Mouse (Mus musculus): ENCODE results near the gene Pnrc2. TPM values are rescaled to one million over a fixed set of nuclear protein-coding genes. Genes with fewer than 3 reads are reported as not detected.

Pnrc2 gene
- polyA plus RNA-seq, 1 experiment from 2014 or later = 157 TPM

DNA sequence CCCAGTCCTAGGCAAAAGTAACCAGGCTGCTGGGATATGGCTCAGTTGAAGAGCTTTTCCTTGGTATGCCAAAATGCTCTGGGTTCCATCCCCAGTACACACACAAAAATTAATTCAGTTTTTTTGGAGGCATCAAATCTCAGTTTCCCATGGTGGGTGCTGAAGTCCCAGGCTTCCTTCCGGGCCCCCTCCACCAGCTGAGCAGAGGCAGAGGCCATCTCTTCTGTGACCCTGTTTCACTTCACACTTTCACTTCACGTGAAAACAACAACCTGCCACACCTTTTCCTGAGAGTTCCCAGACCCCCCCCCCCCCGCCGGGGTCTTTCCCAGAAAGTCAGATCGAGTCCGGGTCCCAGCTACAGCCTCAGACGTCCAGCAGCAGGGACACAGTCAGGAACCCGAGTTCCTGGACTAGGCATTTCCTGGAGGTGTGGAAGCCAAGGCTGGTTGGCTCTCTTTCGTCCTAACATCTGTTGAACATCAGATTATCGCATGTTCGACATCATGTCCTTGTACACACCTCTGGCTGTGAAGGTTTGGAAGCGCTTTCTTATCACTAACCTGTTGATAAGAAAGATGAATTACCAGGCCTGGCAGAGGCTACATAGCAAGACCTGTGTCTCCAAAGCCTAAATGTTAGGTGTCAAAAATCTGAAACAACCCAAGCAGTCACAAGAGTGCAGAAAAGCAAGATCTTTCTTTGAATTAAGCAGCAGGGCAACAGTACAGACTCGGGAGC lies 35.8 kb upstream of the Pnrc2 start:
- Histone ChIP-seq H3K36me3 (no peaks in the 10 kb centered on the region), H3K4me2 (replicated peaks) (no peak overlapping the region), H3K4me3 (replicated peaks) (no peak overlapping the region), H3K4me1 (no peaks in the 10 kb centered on the region), H3K9ac (no peak overlapping the region), H3K9me3 (replicated peaks) (no peaks in the 10 kb centered on the region), H3K27me3 (no peaks in the 10 kb centered on the region), H3K27ac (replicated peaks) (no peak overlapping the region)
- 59% methylated on average over 13 of the region's 13 CpGs for WGBS
- no peak for ATAC-seq (ENCODE audit: insufficient number of reproducible peaks, low FRiP score, low TSS enrichment, low read depth)

- Histone ChIP-seq H3K4me1 (no peaks in the 10 kb centered on the region), H3K27me3 (no peaks in the 10 kb centered on the region), H3K27ac (replicated peaks) (no peak overlapping the region), H3K9me3 (replicated peaks) (no peaks in the 10 kb centered on the region), H3K9ac (no peak overlapping the region), H3K36me3 (no peaks in the 10 kb centered on the region), H3K4me3 (replicated peaks) (no peak overlapping the region), H3K4me2 (replicated peaks) (no peak overlapping the region)
- WGBS = 58% methylated on average over 3 of the region's 3 CpGs
- ATAC-seq (ENCODE audit: insufficient number of reproducible peaks, low FRiP score, low TSS enrichment, low read depth) = no peak
Measured at GRCm38 (mm10) chr4:135906633-135907032, 33.0 kb upstream of the Pnrc2 start.

DNA sequence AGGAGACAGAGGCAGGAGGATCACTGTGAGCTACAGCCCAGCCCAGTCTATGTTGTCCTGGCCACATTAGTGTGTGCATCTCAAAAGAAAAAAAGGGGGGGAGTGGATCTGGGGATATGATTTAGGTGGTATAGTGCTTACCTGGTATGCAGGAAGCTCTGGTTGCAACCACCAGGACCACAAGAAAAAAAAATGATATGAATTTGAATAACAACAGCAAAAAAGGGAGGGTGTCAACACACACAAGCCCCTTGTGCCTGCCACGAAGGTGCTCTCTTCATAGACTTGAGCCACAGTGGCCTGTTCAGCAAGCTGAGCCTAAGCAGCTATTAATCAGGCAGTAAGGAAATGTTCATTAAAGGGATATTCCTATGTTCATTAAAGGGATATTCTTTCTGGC lies 31.2 kb upstream of the Pnrc2 start:
- no peak overlapping the region for H3K4me3 ChIP-seq (replicated peaks)
- H3K4me1 ChIP-seq = no peaks in the 10 kb centered on the region
- H3K4me2 ChIP-seq (replicated peaks) = no peak overlapping the region
- WGBS = 53% methylated on average over 1 of the region's 1 CpGs
- no peak for ATAC-seq (ENCODE audit: insufficient number of reproducible peaks, low FRiP score, low TSS enrichment, low read depth)
- no peaks in the 10 kb centered on the region for H3K27me3 ChIP-seq
- H3K9me3 ChIP-seq (replicated peaks) = no peaks in the 10 kb centered on the region
- no peak overlapping the region for H3K9ac ChIP-seq
- H3K36me3 ChIP-seq = no peaks in the 10 kb centered on the region
- no peak overlapping the region for H3K27ac ChIP-seq (replicated peaks)

GRCm38 (mm10) chr4:135902606-135903242 lies 29.1 kb upstream of the Pnrc2 start:
- no peak overlapping the region for H3K4me2 ChIP-seq (replicated peaks)
- WGBS = 90% methylated on average over 4 of the region's 4 CpGs
- H3K4me1 ChIP-seq = no peaks in the 10 kb centered on the region
- no peak overlapping the region for H3K9ac ChIP-seq
- no peaks in the 10 kb centered on the region for H3K9me3 ChIP-seq (replicated peaks)
- no peak overlapping the region for H3K4me3 ChIP-seq (replicated peaks)
- ATAC-seq (ENCODE audit: insufficient number of reproducible peaks, low FRiP score, low TSS enrichment, low read depth) = no peak
- no peak overlapping the region for H3K27ac ChIP-seq (replicated peaks)
- H3K36me3 ChIP-seq = no peaks in the 10 kb centered on the region
- H3K27me3 ChIP-seq = no peaks in the 10 kb centered on the region

GRCm38 (mm10) chr4:135900008-135900407 lies 26.4 kb upstream of the Pnrc2 start:
- H3K27ac ChIP-seq (replicated peaks) = no peak overlapping the region
- H3K4me2 ChIP-seq (replicated peaks) = no peak overlapping the region
- H3K27me3 ChIP-seq = no peaks in the 10 kb centered on the region
- no peak overlapping the region for H3K4me3 ChIP-seq (replicated peaks)
- ATAC-seq (ENCODE audit: insufficient number of reproducible peaks, low FRiP score, low TSS enrichment, low read depth) = no peak
- H3K36me3 ChIP-seq = no peaks in the 10 kb centered on the region
- no peaks in the 10 kb centered on the region for H3K4me1 ChIP-seq
- no peak overlapping the region for H3K9ac ChIP-seq
- 78% methylated on average over 5 of the region's 5 CpGs for WGBS
- no peaks in the 10 kb centered on the region for H3K9me3 ChIP-seq (replicated peaks)

DNA sequence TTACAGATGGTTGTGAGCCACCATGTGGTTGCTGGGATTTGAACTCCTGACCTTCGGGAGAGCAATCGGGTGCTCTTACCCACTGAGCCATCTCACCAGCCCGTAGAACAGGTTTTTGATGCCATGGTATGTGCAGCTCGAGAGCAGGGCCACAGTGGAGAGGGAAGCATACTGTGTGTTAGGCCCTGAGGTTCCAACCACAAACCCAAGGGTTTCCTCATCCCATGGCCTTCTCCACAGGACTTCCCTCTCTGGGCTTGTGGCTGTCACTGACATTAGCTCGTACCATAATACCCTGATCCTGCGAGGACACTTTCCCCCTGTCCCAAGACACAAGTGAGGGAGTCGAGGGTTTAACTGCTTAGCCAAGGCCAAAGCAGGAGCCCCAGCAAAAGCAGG lies 25.4 kb upstream of the Pnrc2 start:
- H3K4me2 ChIP-seq (replicated peaks) = no peak overlapping the region
- H3K9ac ChIP-seq = no peak overlapping the region
- H3K27ac ChIP-seq (replicated peaks) = no peak overlapping the region
- no peaks in the 10 kb centered on the region for H3K27me3 ChIP-seq
- 76% methylated on average over 7 of the region's 7 CpGs for WGBS
- H3K9me3 ChIP-seq (replicated peaks) = no peaks in the 10 kb centered on the region
- H3K36me3 ChIP-seq = no peaks in the 10 kb centered on the region
- no peaks in the 10 kb centered on the region for H3K4me1 ChIP-seq
- ATAC-seq (ENCODE audit: insufficient number of reproducible peaks, low FRiP score, low TSS enrichment, low read depth) = no peak
- no peak overlapping the region for H3K4me3 ChIP-seq (replicated peaks)

GRCm38 (mm10) chr4:135898380-135899049 lies 24.9 kb upstream of the Pnrc2 start:
- Histone ChIP-seq H3K9ac (no peak overlapping the region), H3K27ac (replicated peaks) (no peak overlapping the region), H3K9me3 (replicated peaks) (no peaks in the 10 kb centered on the region), H3K36me3 (no peaks in the 10 kb centered on the region), H3K27me3 (no peaks in the 10 kb centered on the region), H3K4me1 (no peaks in the 10 kb centered on the region), H3K4me2 (replicated peaks) (no peak overlapping the region), H3K4me3 (replicated peaks) (no peak overlapping the region)
- ATAC-seq (ENCODE audit: insufficient number of reproducible peaks, low FRiP score, low TSS enrichment, low read depth) = no peak
- 57% methylated on average over 9 of the region's 9 CpGs for WGBS

DNA sequence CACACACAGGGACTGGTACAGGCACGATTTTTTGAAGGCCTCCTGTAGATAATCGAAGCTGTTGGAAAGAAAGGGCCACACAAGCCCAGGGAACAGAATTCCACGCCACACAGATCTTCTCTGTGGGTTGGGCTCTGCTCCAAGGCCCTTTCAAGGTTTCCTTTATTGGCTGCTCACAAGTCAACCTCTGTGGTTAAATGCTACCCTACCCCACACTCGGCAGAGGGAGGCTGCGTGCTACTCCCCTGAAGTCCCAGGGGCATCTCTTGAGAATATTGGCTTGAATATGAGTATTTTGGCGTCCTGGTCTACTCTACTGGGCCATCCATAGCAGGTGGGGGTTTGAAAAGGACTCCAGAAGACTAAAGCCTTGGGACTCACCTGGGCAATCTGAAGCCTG lies 22.5 kb upstream of the Pnrc2 start:
- Histone ChIP-seq H3K4me3 (replicated peaks) (no peak overlapping the region), H3K36me3 (no peaks in the 10 kb centered on the region), H3K4me1 (no peaks in the 10 kb centered on the region), H3K9ac (no peak overlapping the region), H3K27ac (replicated peaks) (no peak overlapping the region), H3K9me3 (replicated peaks) (no peaks in the 10 kb centered on the region), H3K27me3 (no peaks in the 10 kb centered on the region), H3K4me2 (replicated peaks) (no peak overlapping the region)
- WGBS = 68% methylated on average over 6 of the region's 6 CpGs
- no peak for ATAC-seq (ENCODE audit: insufficient number of reproducible peaks, low FRiP score, low TSS enrichment, low read depth)

DNA sequence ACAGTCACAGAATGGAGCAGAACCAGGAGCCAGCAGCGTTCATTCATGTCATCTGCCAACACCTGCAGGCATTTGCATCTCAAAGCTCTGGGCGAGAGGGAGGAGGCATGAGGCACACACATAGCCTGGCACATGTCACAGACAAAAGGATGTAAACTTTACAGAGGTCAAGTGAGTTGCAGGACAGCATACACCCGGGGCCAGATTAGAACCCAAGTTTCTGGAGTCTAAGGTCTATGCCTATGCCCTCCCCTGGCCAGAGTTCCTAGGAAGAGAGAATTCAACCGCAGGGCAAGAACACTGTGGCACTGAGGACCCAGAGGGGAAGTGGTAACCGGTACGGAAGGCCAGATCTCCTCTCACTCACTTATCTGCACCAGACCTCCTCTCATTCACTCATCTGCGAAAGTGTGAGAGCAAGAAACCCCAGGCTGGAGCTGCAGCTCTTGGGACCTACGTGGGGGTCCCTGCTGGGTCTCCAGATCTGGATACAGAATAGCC lies 21.5 kb upstream of the Pnrc2 start, which contains the start of gene Cnr2:
Cnr2 (plus strand) TSS at position 324 of the 501 bp plus-strand sequence.
- Histone ChIP-seq H3K4me2 (replicated peaks) (no peak within 1 kb of the TSS), H3K9ac (no peak within 1 kb of the TSS), H3K9me3 (replicated peaks) (no peaks in the 10 kb centered on the region), H3K27me3 (no peaks in the 10 kb centered on the region), H3K27ac (replicated peaks) (no peak within 1 kb of the TSS), H3K4me3 (replicated peaks) (no peak within 1 kb of the TSS), H3K4me1 (no peaks in the 10 kb centered on the region), H3K36me3 (no peaks in the 10 kb centered on the region)
- 60% methylated on average over 8 of the region's 8 CpGs for WGBS
- no peak for ATAC-seq (ENCODE audit: insufficient number of reproducible peaks, low FRiP score, low TSS enrichment, low read depth)

GRCm38 (mm10) chr4:135892884-135893283 lies 19.2 kb upstream of the Pnrc2 start:
- Histone ChIP-seq H3K27me3 (no peaks in the 10 kb centered on the region), H3K9me3 (replicated peaks) (no peaks in the 10 kb centered on the region), H3K4me2 (replicated peaks) (no peak overlapping the region), H3K36me3 (no peaks in the 10 kb centered on the region), H3K9ac (no peak overlapping the region), H3K4me1 (no peaks in the 10 kb centered on the region), H3K27ac (replicated peaks) (no peak overlapping the region), H3K4me3 (replicated peaks) (no peak overlapping the region)
- no peak for ATAC-seq (ENCODE audit: insufficient number of reproducible peaks, low FRiP score, low TSS enrichment, low read depth)
- 63% methylated on average over 4 of the region's 4 CpGs for WGBS

DNA sequence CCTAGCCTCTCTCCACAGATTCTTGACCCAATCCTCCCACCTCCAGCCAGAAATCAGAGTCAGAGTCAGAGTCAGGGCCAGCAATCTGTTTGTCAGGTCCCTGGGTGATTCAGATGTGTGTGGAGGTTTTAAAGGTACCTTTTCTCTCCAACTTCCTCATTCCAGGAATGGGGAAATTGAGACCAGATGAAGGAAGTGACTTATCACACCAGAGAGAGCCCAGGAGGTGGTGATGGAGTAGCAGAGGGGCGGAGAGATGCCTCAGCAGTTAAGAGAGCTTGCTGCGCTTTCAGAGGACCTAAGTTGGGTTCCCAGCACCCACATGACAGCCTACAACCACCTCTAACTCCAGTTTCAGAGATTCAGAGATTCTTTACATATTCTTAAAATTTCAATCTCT lies 17.9 kb upstream of the Pnrc2 start:
- 79% methylated on average over 2 of the region's 2 CpGs for WGBS
- H3K27ac ChIP-seq (replicated peaks) = no peak overlapping the region
- H3K9me3 ChIP-seq (replicated peaks) = no peaks in the 10 kb centered on the region
- no peaks in the 10 kb centered on the region for H3K4me1 ChIP-seq
- H3K27me3 ChIP-seq = no peaks in the 10 kb centered on the region
- no peak for ATAC-seq (ENCODE audit: insufficient number of reproducible peaks, low FRiP score, low TSS enrichment, low read depth)
- no peak overlapping the region for H3K4me2 ChIP-seq (replicated peaks)
- H3K9ac ChIP-seq = no peak overlapping the region
- no peaks in the 10 kb centered on the region for H3K36me3 ChIP-seq
- H3K4me3 ChIP-seq (replicated peaks) = no peak overlapping the region

Measured in embryonic facial prominence, embryonic 15.5 days (tissue).